Mouse (Mus musculus) spleen, adult 2 months (tissue): Measurements from ENCODE around the gene Carmil1. TPM values are rescaled to one million over a fixed set of nuclear protein-coding genes. Genes with fewer than 3 reads are reported as not detected.

Experiments
- DNase-seq, 2 experiments: peaks; one replicate each; pipeline versions ENCODE4 v3.0.0 to v3.0.0-alpha.2; 2012 to 2021; ENCODE audit warnings: low spot score in 2 of 2, low read depth in 1 of 2
- H3K27ac ChIP-seq: fragments of 200-500 bp; 2 replicates; pipeline ENCODE4 v1.5.1; 2012; ENCODE audit warnings: low read length, inconsistent platforms; ENCODE audit not compliant: insufficient read depth
- H3K27me3 ChIP-seq: fragments of 200-500 bp; 2 replicates; pipeline ENCODE4 v1.6.1; 2012; ENCODE audit warnings: mild to moderate bottlenecking, moderate library complexity, low read length, inconsistent platforms; ENCODE audit not compliant: control insufficient read depth, insufficient read depth
- H3K36me3 ChIP-seq: fragments of 200-500 bp; 2 replicates; pipeline ENCODE4 v1.6.1; 2012; ENCODE audit warnings: mild to moderate bottlenecking, low read length, inconsistent platforms; ENCODE audit not compliant: control insufficient read depth, insufficient read depth
- H3K4me1 ChIP-seq: fragments of 200-500 bp; 2 replicates; pipeline ENCODE4 v1.6.1; 2011; ENCODE audit warnings: inconsistent platforms; ENCODE audit not compliant: control insufficient read depth, insufficient read depth, insufficient read length
- H3K4me3 ChIP-seq: fragments of 200-500 bp; 2 replicates; pipeline ENCODE4 v1.5.1; 2011; ENCODE audit warnings: mild to moderate bottlenecking, inconsistent platforms; ENCODE audit not compliant: insufficient read depth, insufficient read length; ENCODE audit errors: extremely low read depth
- CTCF ChIP-seq: fragments of 200-500 bp; IDR thresholded peaks from 2 replicates; pipeline ENCODE4 v1.5.1; 2011; ENCODE audit warnings: mild to moderate bottlenecking, inconsistent platforms; ENCODE audit not compliant: insufficient read depth, insufficient read length, insufficient replicate concordance; ENCODE audit errors: extremely low read depth
- POLR2A ChIP-seq: fragments of 200-500 bp; IDR thresholded peaks from 2 replicates; pipeline ENCODE4 v1.6.1; 2011; ENCODE audit warnings: low read depth, low read length, inconsistent platforms
- WGBS: fragments of 180-500 bp; shearing (Covaris S2); methylation state at CpG from one replicate; pipeline ENCODE4 v1.1.7; 2018; 5-methylcytosine and 5-hydroxymethylcytosine counted together
- polyA plus RNA-seq: library from polyadenylated mRNA; depleted of rRNA; stranded (reverse); fragments of >200 nt; gene quantifications from 2 replicates; pipeline ENCODE4 v1.2.3, GENCODE M21; 2012

Carmil1 gene
- polyA plus RNA-seq, 1 experiment = 4.3 TPM

DNA sequence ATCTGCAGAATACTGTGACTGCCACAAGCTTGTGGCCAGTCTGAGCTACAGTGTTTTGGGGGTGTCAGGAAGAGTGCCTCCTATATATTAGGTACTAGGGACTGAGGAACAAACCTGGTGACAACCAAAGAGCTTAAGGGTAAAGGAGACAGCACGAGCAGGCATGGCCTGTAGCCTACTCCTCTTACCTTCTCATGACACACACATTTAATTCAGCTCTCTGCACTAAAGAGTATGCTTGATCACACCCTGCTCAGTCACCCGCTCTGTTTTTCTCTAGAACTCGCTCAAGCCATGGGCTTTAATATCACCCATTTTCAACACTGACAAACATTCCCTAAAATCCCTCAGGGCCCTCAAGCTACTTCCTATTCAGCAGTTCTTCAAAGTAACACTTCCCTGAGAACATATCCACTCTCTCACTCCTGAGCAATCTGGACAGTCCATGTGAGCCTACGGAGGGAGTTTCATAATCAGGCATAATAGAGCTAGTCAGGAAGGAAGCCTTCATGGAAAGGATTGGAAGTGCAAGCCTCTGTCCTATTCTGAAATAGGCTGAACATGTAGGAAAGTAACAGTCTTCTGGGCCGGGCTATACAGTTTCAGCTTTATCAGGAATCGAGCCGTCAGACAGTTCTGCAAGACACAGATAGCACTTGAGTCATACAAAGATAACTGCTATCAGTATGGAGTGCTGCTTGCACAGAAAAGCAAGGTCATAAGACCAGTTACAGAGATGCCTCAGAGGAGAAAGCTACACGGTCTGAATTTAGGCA, 121.2 kb downstream of the Carmil1 start:
- 81% methylated on average over 8 of the region's 8 CpGs for WGBS
- Histone ChIP-seq H3K27me3 (no peaks in the 10 kb centered on the region), H3K27ac (no peak overlapping the region), H3K36me3 (no peaks in the 10 kb centered on the region; the same call in 1 of the 2 replicates), H3K4me1 (no peaks in the 10 kb centered on the region), H3K4me3 (no peak overlapping the region)
- no peak for DNase-seq
- TF ChIP-seq POLR2A (no peak), CTCF (no peak)

DNA sequence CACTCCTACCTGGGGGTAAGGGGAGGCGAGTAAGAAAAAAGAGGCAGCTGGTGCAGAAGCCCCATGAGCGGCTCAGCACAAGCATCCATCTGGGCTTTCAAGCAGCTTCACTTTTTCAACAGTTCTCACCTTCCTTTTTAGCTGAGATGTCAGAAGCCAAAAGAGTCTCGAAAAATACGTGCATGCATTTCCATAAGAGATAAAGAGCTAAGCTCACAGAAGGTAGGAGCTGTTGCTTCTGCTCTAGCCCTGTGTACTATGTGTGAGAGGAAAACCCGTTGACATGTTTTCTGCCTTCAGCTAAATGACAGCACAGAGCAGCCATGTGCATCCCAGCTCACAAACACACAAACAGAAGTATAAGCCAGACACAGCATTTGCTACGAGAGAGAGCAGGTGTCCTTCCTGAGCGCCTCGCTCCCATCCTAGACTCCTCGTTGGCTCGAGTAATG, 123.0 kb downstream of the Carmil1 start:
- Histone ChIP-seq H3K27me3 (no peaks in the 10 kb centered on the region), H3K4me3 (no peak overlapping the region), H3K4me1 (no peaks in the 10 kb centered on the region), H3K27ac (no peak overlapping the region), H3K36me3 (no peaks in the 10 kb centered on the region)
- no peak for DNase-seq
- TF ChIP-seq POLR2A = no peak
- TF ChIP-seq CTCF = no peak
- 89% methylated on average over 10 of the region's 10 CpGs for WGBS

DNA sequence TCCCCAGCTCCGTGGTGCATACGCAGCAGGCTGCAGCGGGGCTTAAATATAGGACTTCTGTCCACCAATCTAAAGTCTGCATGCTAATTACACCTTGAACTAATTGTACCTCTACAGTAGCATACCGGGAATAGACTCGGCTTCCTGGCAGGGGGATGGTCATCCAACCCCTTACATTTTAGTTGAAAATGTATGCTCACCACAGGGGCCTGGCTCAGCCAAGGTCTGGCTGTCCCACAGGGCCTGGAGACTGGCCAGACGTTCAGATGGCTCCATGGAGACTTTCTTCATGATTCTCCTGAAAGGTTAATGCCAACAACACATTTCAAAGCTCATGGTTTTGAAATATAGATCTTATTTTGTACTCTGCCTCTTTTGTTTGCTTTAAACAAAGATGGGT, 125.4 kb downstream of the Carmil1 start:
- Histone ChIP-seq H3K4me3 (no peak overlapping the region), H3K36me3 (no peaks in the 10 kb centered on the region), H3K27ac (no peak overlapping the region), H3K27me3 (no peaks in the 10 kb centered on the region), H3K4me1 (no peaks in the 10 kb centered on the region)
- no peak for TF ChIP-seq POLR2A
- TF ChIP-seq CTCF = no peak
- 78% methylated on average over 6 of the region's 6 CpGs for WGBS
- no peak for DNase-seq

DNA sequence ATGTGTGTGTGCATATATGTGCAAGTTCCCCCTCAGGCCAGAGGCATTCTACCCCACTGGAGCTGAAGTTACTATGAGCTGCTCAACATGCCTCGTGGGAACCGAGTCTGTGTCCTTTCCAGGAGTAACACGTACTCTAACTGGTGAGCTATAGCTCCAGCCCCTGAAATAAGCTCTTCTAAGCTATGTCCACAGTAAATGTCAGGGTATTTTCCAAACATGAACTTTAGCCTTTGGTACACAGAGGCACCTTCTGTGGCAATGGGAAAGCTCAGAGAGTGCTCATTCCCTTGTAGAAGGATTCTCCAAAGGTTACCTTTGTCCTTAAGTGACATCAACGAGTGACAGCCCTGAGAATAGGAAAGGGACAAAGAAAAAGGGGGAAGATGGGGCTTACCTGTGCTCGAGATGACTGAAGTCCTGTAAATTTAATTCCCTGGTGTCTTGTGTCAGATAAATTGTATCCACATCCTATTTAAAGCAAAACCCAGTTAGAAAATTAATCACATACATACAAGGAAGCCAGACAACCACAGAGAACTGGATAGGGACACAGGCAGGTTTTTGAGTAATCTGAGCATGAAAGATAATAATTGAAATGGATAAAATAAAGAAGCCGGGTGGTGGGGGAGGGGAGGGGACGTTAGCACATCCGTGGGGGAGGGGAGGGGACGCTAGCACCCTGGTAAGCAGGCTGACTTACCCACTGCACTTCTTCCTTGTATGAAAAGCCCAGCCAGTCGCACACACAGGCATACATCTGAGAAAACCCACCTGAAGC, 126.1 kb downstream of the Carmil1 start:
- H3K4me3 ChIP-seq = no peak overlapping the region
- H3K27ac ChIP-seq = no peak overlapping the region
- DNase-seq = no peak
- H3K27me3 ChIP-seq = no peaks in the 10 kb centered on the region
- no peak for TF ChIP-seq POLR2A
- no peak for TF ChIP-seq CTCF
- H3K36me3 ChIP-seq = no peaks in the 10 kb centered on the region
- 63% methylated on average over 10 of the region's 10 CpGs for WGBS
- no peaks in the 10 kb centered on the region for H3K4me1 ChIP-seq

DNA sequence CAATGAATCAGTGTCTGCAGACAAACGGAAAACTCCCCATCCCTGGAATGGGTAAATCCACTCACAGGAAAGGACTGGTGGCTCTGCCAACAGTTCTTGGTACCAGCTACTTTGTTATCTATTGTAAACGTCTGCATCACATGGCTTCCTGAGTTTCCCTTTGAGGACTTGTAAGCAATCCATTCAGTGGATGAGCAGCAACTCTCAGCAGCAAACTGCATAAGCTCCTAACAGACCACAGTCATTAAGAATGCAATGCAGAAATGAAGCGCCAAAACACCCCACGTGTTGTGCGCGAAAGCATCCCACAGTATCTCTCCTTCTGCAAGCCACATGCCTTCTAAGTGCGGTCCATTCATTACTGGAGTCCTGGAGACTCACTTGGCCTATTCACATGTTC, 128.0 kb downstream of the Carmil1 start:
- Histone ChIP-seq H3K36me3 (no peaks in the 10 kb centered on the region), H3K27ac (no peak overlapping the region), H3K4me3 (no peak overlapping the region), H3K4me1 (no peaks in the 10 kb centered on the region), H3K27me3 (no peaks in the 10 kb centered on the region)
- 80% methylated on average over 7 of the region's 7 CpGs for WGBS
- TF ChIP-seq POLR2A (no peak), CTCF (no peak)
- no peak for DNase-seq

DNA sequence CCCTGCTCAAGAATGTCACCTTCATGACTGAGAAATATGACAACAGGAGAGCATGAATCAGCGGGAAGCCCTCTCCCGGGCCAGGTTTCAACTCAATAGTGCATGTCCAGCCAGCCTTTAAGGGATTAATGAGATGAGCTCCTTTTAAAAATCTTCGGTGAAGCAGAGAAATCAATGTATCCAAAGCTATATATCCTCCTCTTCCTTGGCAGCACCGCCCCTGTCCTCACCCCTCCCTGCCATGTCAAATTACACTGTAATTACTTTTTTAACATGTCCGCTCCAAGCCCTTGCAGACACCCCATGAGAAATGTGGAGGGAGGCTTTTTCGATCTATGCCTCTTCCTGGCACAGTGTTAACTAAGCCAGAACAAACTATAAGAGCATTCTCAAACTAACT, 129.3 kb downstream of the Carmil1 start:
- no peak for DNase-seq
- Histone ChIP-seq H3K36me3 (no peaks in the 10 kb centered on the region), H3K27me3 (no peaks in the 10 kb centered on the region), H3K27ac (no peak overlapping the region), H3K4me1 (no peaks in the 10 kb centered on the region), H3K4me3 (no peak overlapping the region)
- TF ChIP-seq POLR2A (no peak), CTCF (no peak)
- 94% methylated on average over 6 of the region's 6 CpGs for WGBS

DNA sequence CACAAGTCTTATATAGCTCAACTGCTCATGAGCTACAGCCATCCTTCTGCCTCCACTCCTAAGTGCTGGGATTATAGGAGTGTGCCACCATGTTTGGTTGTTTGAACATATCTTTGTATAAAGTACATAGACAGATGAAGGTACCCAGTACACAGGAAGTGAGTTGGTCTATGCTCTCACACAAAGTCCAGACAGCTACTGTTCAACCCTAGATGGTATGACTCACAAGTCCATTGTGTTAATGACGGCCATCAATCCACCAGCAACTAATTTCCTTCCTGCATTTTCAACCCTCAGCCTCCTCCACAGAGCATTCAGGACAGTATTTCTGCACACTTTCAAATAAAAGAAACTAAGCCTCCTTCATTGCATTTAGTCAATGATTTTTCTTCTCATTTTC, 132.0 kb downstream of the Carmil1 start:
- no peak for DNase-seq
- H3K36me3 ChIP-seq = no peaks in the 10 kb centered on the region
- no peak overlapping the region for H3K27ac ChIP-seq
- no peaks in the 10 kb centered on the region for H3K27me3 ChIP-seq
- no peak for TF ChIP-seq CTCF
- no peak for TF ChIP-seq POLR2A
- H3K4me3 ChIP-seq = no peak overlapping the region
- no peaks in the 10 kb centered on the region for H3K4me1 ChIP-seq
- 82% methylated on average over 1 of the region's 1 CpGs for WGBS
